Mouse (Mus musculus) heart, postnatal 0 days (tissue): Measurements from ENCODE around the gene Cldn18.

ENCODE experiments used
- CTCF ChIP-seq: IDR thresholded peaks from 2 replicates; pipeline ENCODE4 v1.5.1; 2016; ENCODE audit warnings: antibody characterized with exemption, control low read depth, low read depth
- EP300 ChIP-seq: IDR thresholded peaks from 2 replicates; pipeline ENCODE4 v1.6.1; 2016; ENCODE audit warnings: antibody characterized with exemption, low read depth

GRCm38 (mm10) chr9:99662887-99663286 is 54.2 kb downstream of the Cldn18 start:
- TF ChIP-seq CTCF (no peak), EP300 (no peak)
